Mouse (Mus musculus) stomach, embryonic 14.5 days (tissue): ENCODE measurements around the gene Mmp19. TPM values are rescaled to one million over a fixed set of nuclear protein-coding genes. Genes with fewer than 3 reads are reported as not detected.

Experiments
- ATAC-seq: fragments of 200-750 bp; cut with Nextera tagmentation; 2 replicates; pipeline ENCODE4 v1.8.0; 2017; ENCODE audit warnings: low read depth, moderate TSS enrichment; ENCODE audit not compliant: insufficient number of reproducible peaks, insufficient read depth, low FRiP score
- H3K27ac ChIP-seq: fragments of 300-500 bp; sonication (generic); 2 replicates; pipeline ENCODE4 v1.5.1; 2014; ENCODE audit warnings: mild to moderate bottlenecking, low read length, moderate library complexity, mixed read lengths
- H3K27me3 ChIP-seq: fragments of 300-500 bp; sonication (generic); 2 replicates; pipeline ENCODE4 v1.6.1; 2014; ENCODE audit warnings: low read length, control low read depth, mixed read lengths; ENCODE audit not compliant: control insufficient read depth, insufficient read depth
- H3K36me3 ChIP-seq: fragments of 300-500 bp; sonication (generic); 2 replicates; pipeline ENCODE4 v1.6.1; 2014; ENCODE audit warnings: mild to moderate bottlenecking, control low read depth, low read length, moderate library complexity, mixed read lengths; ENCODE audit not compliant: control insufficient read depth, insufficient read depth
- H3K4me1 ChIP-seq: fragments of 300-500 bp; sonication (generic); 2 replicates; pipeline ENCODE4 v1.6.1; 2014; ENCODE audit warnings: low read length, control low read depth, mixed read lengths; ENCODE audit not compliant: control insufficient read depth, insufficient read depth
- H3K4me2 ChIP-seq: fragments of 300-500 bp; sonication (generic); replicated peaks from 2 replicates; pipeline ENCODE4 v1.6.1; 2014; ENCODE audit warnings: low read depth, low read length, control low read depth
- H3K4me3 ChIP-seq: fragments of 300-500 bp; sonication (generic); 2 replicates; pipeline ENCODE4 v1.5.1; 2014; ENCODE audit warnings: low read depth, low read length, control low read depth
- H3K9ac ChIP-seq: fragments of 300-500 bp; sonication (generic); replicated peaks from 2 replicates; pipeline ENCODE4 v1.6.1; 2014; ENCODE audit warnings: low read depth, mild to moderate bottlenecking, control low read depth, low read length, moderate library complexity, mixed read lengths
- H3K9me3 ChIP-seq: fragments of 300-500 bp; sonication (generic); 2 replicates; pipeline ENCODE4 v1.6.1; 2016; ENCODE audit warnings: low read depth, low read length, control low read depth; ENCODE audit not compliant: control insufficient read depth
- WGBS: fragments of 180-500 bp; shearing (Covaris S2); extraction: QIAGEN DNeasy Blood & Tissue Kit; methylation state at CpG from one replicate; pipeline ENCODE4 v1.1.7; 2014; 5-methylcytosine and 5-hydroxymethylcytosine counted together
- polyA plus RNA-seq: library from polyadenylated mRNA; unstranded; fragments of >200 nt; fragmentation: Nextera tagmentation; extraction: Ambion mirVana; gene quantifications from 2 replicates; pipeline ENCODE4 v1.2.1, GENCODE M21; 2014

Gene Mmp19
- polyA plus RNA-seq, 1 experiment from 2014 or later, result 0.78 TPM

DNA sequence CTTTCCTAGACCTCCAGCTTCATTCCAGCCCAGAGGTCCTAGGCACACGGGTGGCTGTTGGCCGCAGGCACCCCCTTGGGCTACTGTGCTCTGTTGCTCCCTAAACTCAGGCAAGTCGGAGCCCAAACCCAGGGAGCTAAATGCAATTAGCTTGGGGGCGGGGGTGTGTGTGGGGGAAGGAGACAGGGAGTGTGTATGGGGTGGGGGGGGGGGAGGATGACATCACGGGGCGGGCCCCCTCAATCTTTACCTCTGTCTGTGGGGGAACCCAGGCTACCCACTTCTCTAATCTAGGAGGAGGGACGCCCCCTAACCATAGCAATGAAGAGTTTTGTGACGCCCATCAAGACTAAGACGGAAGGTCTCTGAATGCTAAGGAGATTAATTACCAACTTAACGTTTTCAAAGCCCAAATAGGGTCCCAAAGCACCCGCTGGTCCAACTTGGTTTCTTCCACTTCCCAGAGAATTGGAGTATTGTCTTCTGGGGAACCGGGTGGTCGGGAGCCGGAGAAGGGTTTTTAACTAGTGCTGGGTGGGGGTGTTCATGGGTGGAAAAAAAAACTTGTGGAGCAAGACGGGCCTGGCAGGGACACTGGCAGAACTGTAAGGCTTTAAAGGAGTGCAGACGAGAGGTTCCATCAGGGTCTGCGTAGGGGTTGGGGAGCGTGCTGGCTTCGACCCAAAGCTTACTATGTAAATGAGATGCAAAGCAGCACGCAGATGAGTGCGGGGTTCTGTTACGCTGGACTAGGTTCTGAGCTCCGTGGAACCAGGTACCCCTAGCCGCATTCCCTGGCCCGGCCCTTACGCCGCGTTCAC is 13.8 kb downstream of the Mmp19 start, which contains the start of gene Tmem198b:
TSS of gene Tmem198b (minus strand) at position 100 of the 821 bp plus-strand sequence.
- Histone ChIP-seq H3K4me3 (peak within 1 kb of the TSS; percentile 67), H3K27me3 (no peaks in the 10 kb centered on the region), H3K4me2 (peak within 1 kb of the TSS; percentile 58), H3K36me3 (peaks cover 11% of the 10 kb centered on the region), H3K27ac (peak within 1 kb of the TSS; percentile 98), H3K9me3 (no peaks in the 10 kb centered on the region), H3K4me1 (peaks cover 34% of the 10 kb centered on the region), H3K9ac (peak within 1 kb of the TSS; percentile 79)
- WGBS, result under 1% methylated on average over 28 of the region's 28 CpGs
- ATAC-seq, result peak; percentile 42; the same call in 1 of the 2 replicates

DNA sequence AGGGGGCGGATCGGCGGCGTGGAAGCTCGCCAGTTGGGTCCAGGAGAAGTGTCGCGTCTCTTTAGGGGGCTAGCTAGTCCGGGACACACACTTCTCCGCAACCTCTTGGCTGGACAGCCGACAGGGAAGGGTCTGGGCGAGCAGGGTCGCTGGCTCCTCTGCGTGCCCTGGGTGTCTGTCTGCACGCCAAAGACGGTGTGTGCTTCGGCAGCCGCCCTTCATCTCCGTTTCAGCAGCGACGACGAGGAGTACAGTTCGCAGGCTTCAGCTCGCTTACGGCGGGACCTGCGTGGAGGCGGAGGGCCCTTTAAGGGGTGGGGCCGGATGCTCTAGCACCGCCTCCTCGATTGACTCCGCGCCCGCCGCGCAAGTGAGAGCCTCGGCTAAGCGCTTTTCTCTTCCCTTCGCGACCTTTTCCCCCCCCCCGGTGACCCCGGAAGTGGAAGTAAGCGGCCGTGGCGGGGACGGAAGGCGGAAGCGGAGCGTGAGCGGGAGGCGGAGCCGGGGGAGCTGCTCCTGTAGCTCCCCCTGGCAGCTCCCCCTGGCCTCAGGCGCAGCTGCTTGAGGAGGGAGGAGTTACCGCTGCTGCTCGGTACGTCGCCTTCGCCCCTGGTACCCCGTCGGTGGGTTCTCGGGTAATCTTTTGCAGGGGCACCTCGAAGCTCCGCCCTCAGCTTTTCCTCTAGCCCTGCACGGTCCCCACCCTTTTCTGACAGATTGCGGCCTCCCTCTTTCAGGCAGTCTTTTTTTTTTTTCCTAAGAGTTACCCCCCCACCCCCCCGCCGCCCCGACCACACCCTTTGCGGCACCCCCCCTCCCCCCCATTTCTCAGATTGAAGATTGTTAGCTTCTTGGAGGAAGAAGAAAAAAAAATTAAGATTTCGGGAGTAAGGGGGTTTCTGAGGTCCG is 14.6 kb downstream of the Mmp19 start:
- Histone ChIP-seq H3K4me3 (peak overlapping the region; percentile 67), H3K27me3 (no peaks in the 10 kb centered on the region), H3K9me3 (no peaks in the 10 kb centered on the region), H3K9ac (peak overlapping the region; percentile 79), H3K4me2 (peak overlapping the region; percentile 73), H3K4me1 (peaks cover 36% of the 10 kb centered on the region), H3K27ac (peak overlapping the region; percentile 98), H3K36me3 (peaks cover 12% of the 10 kb centered on the region)
- peak; percentile 93 for ATAC-seq
- under 1% methylated on average over 63 of the region's 70 CpGs for WGBS

DNA sequence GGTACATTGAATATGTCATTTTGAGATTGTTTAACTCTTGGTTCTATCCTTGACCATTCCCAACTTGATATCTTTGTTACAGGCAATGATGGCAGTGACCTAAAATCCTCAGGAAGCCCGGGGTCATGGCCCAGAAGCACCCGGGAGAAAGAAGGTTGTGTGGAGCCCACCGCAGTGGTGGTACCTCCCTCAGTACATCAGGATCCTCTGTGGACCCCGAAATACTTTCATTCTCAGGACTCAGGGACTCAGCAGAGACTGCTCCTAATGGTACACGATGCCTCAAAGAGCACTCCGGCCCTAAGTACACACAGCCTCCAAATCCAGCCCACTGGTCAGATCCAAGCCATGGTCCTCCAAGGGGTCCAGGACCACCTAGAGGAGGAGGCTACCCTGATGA is 15.4 kb downstream of the Mmp19 start:
- no peaks in the 10 kb centered on the region for H3K27me3 ChIP-seq
- peak overlapping the region; percentile 67 for H3K4me3 ChIP-seq
- peaks cover 36% of the 10 kb centered on the region for H3K4me1 ChIP-seq
- peak overlapping the region; percentile 73 for H3K4me2 ChIP-seq
- peak overlapping the region; percentile 98; the same call in 1 of the 2 replicates for H3K27ac ChIP-seq
- 60% methylated on average over 6 of the region's 6 CpGs for WGBS
- H3K9me3 ChIP-seq, result no peaks in the 10 kb centered on the region
- ATAC-seq, result no peak
- peak overlapping the region; percentile 21; the same call in 1 of the 2 replicates for H3K9ac ChIP-seq
- peaks cover 10% of the 10 kb centered on the region for H3K36me3 ChIP-seq

DNA sequence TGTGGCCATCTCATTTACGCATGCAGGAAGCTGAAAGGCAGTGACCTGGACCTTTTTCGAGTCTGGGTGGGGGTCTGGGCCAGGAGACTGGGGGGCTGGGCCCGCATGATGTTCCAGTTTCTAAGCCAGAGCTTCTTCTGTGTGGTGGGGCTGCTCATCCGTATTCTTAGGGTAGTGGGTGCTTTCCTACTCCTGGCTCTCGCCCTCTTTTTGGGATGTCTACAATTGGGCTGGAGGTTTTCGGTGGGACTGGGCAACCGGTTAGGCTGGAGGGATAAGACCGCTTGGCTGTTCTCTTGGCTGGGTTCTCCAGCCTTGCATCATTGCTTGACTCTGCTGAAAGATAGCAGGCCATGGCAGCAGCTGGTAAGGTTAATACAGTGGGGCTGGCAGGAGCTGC is 16.3 kb downstream of the Mmp19 start:
- H3K4me2 ChIP-seq, result peak overlapping the region; percentile 73
- no peaks in the 10 kb centered on the region for H3K9me3 ChIP-seq
- H3K4me1 ChIP-seq, result peaks cover 36% of the 10 kb centered on the region
- peaks cover 9% of the 10 kb centered on the region for H3K36me3 ChIP-seq
- 88% methylated on average over 8 of the region's 8 CpGs for WGBS
- no peak overlapping the region for H3K27ac ChIP-seq
- H3K4me3 ChIP-seq, result peak overlapping the region; percentile 67
- ATAC-seq, result no peak
- peak overlapping the region; percentile 21; the same call in 1 of the 2 replicates for H3K9ac ChIP-seq
- H3K27me3 ChIP-seq, result no peaks in the 10 kb centered on the region

DNA sequence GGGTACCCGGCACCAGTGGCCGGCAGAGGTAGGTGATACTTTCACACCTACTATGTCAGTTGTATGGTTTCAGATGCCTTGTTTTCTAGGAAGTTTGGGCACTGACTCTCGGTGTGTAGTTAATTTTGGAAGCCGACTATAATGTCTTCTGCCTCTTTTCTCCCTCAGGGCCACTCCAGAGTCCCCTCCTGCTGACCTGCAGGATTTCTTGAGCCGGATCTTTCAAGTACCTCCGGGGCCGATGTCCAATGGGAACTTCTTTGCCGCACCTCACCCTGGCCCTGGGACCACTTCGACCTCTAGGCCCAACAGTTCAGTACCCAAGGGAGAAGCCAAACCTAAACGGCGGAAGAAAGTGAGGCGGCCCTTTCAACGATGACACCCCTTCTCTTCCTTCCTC is 26.3 kb downstream of the Mmp19 start, which contains the start of gene Sarnp:
TSS of gene Sarnp (plus strand) at position 301 of the 400 bp plus-strand sequence.
- Histone ChIP-seq H3K36me3 (peaks cover 48% of the 10 kb centered on the region), H3K4me2 (no peak within 1 kb of the TSS), H3K4me1 (0 out of 2 replicates have a peak, but pooled peaks cover 5% of the 10 kb centered on the region), H3K9me3 (no peaks in the 10 kb centered on the region), H3K9ac (no peak within 1 kb of the TSS), H3K4me3 (no peak within 1 kb of the TSS), H3K27me3 (no peaks in the 10 kb centered on the region), H3K27ac (no peak within 1 kb of the TSS)
- 87% methylated on average over 13 of the region's 13 CpGs for WGBS
- no peak for ATAC-seq

DNA sequence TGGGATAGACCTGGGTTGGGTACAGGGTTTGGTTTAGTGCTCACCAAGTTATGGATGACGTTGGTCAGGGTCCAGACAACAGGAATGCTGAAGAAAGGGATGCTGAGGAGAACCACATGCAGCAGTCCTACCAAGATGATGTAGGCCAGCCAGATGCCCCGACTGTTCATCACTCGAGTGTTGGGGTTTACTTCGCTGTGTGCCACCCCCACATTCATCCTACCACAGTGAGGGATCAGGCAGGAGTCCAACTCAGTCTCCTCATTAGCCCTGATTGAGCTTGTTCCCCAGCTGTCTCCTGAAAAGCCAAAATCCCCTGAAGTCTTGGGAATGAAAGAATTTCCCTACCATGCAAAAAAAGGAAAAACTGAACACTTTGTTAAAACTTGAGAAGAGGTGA is 29.5 kb downstream of the Mmp19 start:
- WGBS, result 82% methylated on average over 4 of the region's 4 CpGs

DNA sequence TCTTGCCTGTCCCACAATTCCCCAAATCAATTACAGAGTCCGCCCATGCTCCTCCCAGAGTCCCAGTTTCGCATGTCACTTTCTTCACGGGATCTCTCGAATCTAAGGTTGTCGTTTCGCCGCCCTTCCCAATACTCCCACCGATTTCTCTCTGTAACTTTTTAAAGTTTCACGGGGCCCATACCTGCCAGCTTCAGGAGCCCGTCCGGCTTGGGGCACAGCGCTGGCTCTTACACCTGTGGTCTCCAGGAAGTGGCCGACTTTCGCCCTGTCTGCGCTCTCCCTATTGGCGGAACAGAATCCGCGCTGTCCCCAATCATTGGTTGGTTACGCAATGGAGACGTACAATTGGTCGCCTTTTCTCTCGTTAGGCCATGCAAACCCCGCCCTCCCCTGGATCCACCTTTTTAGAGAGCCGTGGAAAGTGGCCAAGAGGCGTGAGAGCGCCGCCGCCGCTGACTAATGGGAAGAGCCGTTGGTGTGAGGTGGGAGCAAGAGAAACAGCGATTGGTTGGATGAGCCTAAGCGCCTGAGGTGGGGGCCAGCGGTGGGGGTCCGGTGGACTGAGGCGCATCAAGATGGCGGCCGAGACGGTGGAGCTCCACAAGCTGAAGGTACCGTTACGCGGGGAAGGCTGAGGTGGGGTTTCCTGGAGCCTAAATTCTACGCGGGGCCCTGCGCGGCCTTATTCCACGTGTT is 30.8 kb downstream of the Mmp19 start, which contains the start of gene Ormdl2:
TSS of gene Ormdl2 (minus strand) at position 288 of the 699 bp plus-strand sequence.
- Histone ChIP-seq H3K4me2 (peak within 1 kb of the TSS; percentile 91), H3K4me1 (peaks cover 12% of the 10 kb centered on the region; the same call in 1 of the 2 replicates), H3K4me3 (peak within 1 kb of the TSS; percentile 63), H3K27ac (peak within 1 kb of the TSS; percentile 48; the same call in 1 of the 2 replicates), H3K9ac (peak within 1 kb of the TSS; percentile 72), H3K27me3 (no peaks in the 10 kb centered on the region), H3K36me3 (peaks cover 25% of the 10 kb centered on the region), H3K9me3 (no peaks in the 10 kb centered on the region)
- ATAC-seq, result peak; percentile 100
- under 1% methylated on average over 46 of the region's 46 CpGs for WGBS

More for the DNA sequence above, 29.5 kb downstream of the Mmp19 start:
- Histone ChIP-seq H3K4me3 (0 out of 2 replicates have a peak overlapping the region, but pooled peaks have one; percentile 63), H3K9me3 (no peaks in the 10 kb centered on the region), H3K27ac (no peak overlapping the region), H3K27me3 (no peaks in the 10 kb centered on the region), H3K4me2 (no peak overlapping the region), H3K9ac (no peak overlapping the region), H3K36me3 (peaks cover 35% of the 10 kb centered on the region), H3K4me1 (peaks cover 12% of the 10 kb centered on the region; the same call in 1 of the 2 replicates)
- ATAC-seq, result no peak
